Mouse (Mus musculus) brain, embryonic 14.5 days (tissue): ENCODE measurements around the gene Crtac1.

ENCODE experiments used
- CTCF ChIP-seq: fragments of 200-500 bp; IDR thresholded peaks from 2 replicates; pipeline ENCODE4 v1.5.1; 2012; ENCODE audit warnings: inconsistent platforms, mild to moderate bottlenecking, moderate library complexity, borderline replicate concordance; ENCODE audit not compliant: insufficient read depth, insufficient read length; ENCODE audit errors: extremely low read depth
- POLR2A ChIP-seq: fragments of 200-500 bp; IDR thresholded peaks from 2 replicates; pipeline ENCODE4 v1.6.1; 2012; ENCODE audit warnings: mild to moderate bottlenecking, inconsistent platforms, borderline replicate concordance; ENCODE audit not compliant: poor library complexity, insufficient read depth, insufficient read length, severe bottlenecking; ENCODE audit errors: extremely low read depth

DNA sequence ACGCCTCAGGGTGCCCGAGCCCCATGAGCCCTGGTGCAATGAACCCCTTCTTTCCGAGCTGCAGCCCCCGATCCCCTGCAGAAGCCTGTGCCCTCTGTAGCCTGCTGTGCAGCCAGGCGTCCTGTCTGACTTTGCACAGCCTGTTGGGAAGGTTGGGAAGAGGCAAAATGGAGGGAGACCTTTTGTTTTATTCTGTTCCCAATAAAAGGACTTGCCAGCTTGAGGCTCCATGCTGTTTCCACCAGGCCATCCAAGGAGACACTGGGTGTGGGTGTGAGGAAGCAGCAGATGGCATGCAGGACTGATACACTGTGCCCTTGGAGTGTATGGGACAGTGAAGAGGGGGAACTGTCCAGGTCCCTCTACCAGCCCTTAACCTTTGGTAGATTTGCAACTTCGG is 161.5 kb downstream of the Crtac1 start:
- TF ChIP-seq CTCF: no peak
- no peak for TF ChIP-seq POLR2A
